Mouse (Mus musculus) naive thymus-derived CD4-positive, alpha-beta T cell, adult 5 months (primary cell): ENCODE measurements around the gene Grid2. TPM values are rescaled to one million over a fixed set of nuclear protein-coding genes. Genes with fewer than 3 reads are reported as not detected.

ENCODE experiments used
- polyA plus RNA-seq: library from polyadenylated mRNA; unstranded; fragments of 100-300 nt; shearing (Covaris generic); gene quantifications from one replicate; pipeline ENCODE4 v1.2.1, GENCODE M21; 2017

Gene Grid2
- 0.50 TPM for polyA plus RNA-seq

GRCm38 (mm10) chr6:63255826-63256555, at the start of gene Grid2:
TSS of gene Grid2 (plus strand) at chr6:63255876.

GRCm38 (mm10) chr6:64728499-64729198, 1473.0 kb downstream of the Grid2 start, which contains the start of gene Atoh1:
TSS of gene Atoh1 (plus strand) at chr6:64729125.

